Mouse (Mus musculus) Muller cell, postnatal 12 days (primary cell): ENCODE data around the gene Gh.
"Not testable (repeated sequence)": the region's sequence is repeated elsewhere in the genome, so short reads cannot be mapped to it uniquely, and the experiment has no call there.

Experiments
- DNase-seq: peaks from one replicate; pipeline ENCODE4 v3.0.0-alpha.2; 2015; ENCODE audit errors: inconsistent ontology term

The Gh gene

DNA sequence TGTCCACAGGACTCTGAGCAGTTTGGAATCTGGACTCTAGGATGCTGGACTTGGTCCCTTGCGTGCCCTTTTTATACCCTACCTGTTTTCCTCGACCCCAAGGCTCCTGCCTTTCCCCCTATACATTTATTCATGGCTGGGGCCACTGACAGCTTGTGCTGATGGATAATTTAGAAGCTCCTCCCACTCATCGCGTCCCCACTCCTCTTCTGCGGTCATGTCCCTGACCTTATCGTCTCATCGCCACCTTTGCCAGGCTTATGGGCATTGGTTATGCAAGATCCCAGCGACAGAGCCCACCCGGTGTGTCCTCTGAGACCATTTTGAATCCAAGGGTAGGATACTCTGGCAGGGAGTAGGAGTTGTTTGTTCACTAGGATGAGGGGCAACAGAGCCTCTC, at the start of gene Gh:
Gh (minus strand) TSS at position 101 of the 400 bp plus-strand sequence.
- no peak for DNase-seq

DNA sequence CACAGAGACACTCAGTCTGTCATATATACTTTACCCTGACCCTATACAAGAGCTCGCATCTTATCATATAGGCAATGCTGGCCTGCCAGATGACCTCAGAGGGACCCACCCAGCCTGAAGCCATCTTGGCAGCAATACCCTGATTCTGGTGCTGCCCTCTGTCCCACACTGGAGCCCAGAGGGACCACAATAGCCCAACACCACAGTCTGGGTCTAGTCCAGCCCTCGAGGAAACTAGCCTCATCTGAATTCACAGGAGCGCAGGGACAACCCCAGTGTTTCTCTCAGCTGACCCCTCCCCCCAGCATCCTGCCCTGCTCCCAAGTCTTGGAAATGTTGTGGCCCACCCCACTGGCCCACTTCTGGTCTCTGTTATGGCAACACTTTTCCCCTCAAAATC, 49.6 kb upstream of the Gh start:
- no peak for DNase-seq

DNA sequence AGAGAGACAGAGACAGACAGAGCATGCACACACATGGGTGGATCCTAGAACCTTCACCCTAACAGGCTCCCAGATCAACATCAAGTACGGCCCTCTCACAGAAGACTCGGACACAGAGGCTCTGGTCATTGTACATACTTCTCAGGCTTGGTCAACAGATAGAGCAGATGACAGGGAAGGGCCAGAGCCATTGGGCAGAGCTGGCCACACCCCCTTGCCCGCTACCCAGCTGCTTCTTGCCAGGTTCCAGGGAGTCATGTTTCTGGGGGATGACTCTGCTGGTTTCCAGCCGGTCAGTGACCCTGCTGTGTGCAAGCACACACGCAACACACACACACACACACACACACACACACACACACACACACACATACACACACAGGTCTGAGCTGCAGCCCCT, 49.2 kb upstream of the Gh start:
- no peak for DNase-seq

- DNase-seq: no peak
Measured at GRCm38 (mm10) chr11:106349772-106350171, 48.1 kb upstream of the Gh start.

DNA sequence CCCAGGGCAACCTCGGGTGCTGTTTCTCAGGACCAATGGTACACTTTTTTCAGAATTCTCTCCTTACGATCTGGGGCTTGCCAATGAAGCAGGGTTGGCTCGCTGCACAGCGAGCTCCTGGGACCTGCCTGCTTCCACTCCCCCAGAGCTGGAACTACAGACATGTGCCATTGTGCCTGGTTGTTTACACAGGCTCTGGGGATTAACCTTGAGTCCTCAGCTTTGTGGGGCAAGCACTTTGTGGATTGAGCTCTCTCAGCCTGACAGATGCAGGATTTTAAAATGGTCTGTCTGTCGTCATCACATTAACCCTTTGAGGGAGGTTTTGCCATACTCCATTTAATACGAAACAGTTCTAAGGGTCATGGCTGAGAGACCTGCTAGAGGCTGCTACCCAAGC, 43.2 kb upstream of the Gh start:
- DNase-seq: no peak

DNA sequence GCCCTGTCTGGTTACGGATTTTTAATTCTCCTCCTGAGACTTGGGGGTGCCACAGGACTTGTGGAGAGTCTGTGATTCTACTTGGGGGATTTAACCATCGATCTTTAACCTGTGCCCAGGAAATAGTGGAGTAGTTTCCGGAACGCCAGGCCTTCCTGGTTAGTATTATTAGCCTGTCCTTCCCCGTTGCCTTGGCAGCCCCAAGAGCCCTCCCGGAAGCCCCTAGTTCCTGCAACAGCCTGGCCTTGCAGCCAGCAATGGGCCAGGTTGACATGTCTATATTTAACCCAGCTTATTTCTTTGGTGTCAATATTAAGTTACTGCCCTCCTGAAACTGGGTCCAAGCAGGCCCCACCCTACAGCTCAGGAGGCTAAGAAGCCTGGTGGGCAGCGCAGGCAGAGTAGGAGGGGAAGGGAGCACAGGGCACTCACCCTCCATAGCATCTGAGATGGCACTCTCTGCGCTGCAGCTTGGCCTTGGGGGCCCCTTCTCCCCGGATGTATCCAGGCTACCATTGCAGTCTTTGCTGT, 39.4 kb upstream of the Gh start:
- DNase-seq: no peak

GRCm38 (mm10) chr11:106339323-106339722, 37.7 kb upstream of the Gh start:
- not testable (repeated sequence) for DNase-seq

DNA sequence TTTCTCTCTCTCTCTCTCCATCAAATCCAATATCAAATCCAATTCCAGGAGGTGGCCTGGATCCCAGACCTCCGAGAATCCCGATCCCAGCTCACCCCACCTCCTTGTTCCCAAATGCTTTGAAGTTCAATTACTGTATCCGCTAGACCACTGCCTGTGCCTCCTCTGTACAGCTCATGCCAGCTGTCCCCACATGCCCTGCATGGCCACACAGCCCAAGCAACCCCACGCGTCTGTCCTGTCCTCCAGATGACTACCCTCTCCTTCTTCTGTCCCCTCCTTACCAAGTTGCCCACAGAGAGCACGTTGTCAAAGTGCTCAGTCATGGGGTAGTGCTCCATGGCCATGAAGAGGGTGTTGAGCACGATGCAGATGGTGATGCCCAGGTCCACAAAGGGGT, 37.2 kb upstream of the Gh start:
- no peak for DNase-seq

DNA sequence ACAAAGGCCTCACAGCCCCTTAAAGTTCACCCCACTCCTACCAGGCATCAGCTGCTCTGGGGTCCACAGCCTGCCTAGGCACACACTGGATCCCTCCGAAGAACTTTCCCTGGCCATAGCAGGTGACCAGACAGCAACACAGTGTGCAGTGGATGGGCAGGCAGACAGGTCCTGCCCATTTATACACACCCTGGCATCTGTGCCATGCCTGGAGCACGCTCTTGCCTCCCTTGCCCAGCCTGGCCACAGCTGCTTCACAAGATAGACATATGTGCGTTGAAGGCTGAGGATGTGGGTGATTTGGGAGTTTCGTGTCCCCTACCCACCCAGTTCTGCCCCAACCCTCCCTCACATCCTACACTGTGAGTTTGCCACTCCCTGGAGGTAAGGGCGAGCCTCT, 36.4 kb upstream of the Gh start:
- DNase-seq: no peak

DNA sequence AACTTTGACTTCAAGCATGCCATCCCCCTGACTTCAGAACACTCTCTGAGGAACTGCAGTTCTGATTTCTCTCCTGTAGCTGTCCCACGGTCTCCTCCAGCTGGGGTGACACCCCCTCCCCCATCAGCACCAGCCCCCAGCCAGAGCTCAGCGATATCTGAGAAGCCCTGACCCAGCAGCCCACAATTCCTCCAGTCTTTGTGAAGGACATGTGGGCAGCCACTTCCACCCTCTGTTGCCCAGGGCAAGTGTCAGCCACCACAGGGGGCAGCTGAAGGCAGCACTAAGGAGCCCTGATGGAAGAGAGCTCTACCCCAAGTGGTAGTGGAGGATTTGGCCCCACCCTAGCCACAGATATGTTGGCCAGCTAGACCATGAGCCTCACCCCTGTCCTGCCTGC, 32.4 kb upstream of the Gh start:
- DNase-seq: no peak

DNA sequence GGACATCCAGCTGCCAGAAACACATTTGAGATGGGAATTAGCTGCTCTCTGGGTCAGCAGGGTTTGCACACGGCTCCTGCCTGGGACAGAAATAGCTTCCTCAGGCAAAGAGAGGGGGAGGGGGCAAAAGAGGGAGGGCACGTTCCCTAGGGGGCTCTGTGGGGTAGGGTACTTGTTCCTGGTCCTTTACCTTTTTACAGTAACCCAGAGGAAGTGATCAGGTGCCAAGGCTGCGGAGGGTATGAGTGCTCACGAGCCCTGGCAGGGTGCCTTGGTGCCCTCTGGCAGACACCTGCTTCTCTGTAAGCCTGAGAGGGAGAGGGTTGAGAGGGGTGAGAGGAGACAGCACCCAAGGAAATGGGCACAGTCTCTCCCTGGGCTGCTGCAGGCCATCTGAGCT, 30.8 kb upstream of the Gh start:
- DNase-seq: no peak

DNA sequence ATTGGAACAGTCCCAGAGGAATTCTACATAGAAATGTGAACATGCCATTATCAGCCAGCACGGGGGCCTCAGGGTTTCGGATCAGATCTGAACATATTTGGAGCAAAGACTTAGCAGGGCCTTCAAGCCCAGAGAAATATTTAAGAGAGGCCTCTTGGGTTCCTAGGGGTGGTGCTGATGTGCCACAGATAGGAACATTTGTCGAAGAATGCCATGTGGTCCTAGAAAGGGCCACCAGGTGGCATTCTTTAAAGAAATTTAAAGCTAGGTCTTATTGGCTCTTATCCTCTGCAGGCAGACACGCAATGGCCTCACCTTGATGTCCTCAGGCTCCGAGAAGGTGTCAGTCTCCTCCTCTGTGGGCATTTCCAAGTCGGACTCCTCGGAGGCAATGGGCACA, 28.0 kb upstream of the Gh start:
- peak; percentile 24 for DNase-seq

DNA sequence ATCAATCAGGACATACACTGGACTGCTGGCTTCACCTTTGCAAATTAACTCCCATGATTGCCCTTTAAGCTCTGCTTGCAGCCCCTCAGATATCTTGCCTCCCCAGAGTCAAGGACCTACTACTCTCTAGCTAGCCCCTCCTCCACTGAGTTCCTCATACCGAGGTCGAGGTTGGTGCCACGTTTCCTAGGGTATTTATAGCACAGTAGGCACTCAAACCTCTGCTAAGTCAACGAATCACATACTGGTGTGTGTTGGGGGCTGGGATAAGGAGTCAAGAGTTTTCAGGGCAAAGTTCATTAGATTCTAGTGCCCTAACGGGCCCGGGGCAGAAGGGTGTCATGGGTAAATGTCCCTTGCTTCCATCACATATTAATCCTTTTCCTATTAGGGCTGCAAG, 27.5 kb upstream of the Gh start:
- DNase-seq: no peak

DNA sequence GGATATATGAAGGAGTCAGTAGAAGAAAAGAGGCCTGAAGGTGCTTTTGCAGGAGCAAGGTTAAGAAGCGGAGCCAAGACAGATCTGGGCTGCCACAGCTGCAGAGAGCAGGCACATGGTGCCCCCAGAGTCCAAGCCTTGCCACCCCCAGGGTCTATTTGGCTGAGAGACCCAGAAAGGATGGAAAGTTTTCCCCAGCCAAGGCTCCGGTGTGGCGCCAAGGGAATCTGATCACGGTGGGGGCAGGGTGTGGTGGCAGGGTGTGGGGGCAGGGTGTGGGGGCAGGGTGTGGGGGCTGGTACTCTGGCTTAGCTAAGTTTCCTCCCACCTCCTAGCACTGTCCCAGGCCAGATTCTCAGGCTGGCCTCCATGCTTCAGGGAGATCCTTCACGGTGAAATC, 26.9 kb upstream of the Gh start:
- DNase-seq: no peak

- no peak for DNase-seq
Measured at GRCm38 (mm10) chr11:106326475-106326874, 24.8 kb upstream of the Gh start.

- peak; percentile 26 for DNase-seq
Measured at GRCm38 (mm10) chr11:106325566-106326206, 24.0 kb upstream of the Gh start.

DNA sequence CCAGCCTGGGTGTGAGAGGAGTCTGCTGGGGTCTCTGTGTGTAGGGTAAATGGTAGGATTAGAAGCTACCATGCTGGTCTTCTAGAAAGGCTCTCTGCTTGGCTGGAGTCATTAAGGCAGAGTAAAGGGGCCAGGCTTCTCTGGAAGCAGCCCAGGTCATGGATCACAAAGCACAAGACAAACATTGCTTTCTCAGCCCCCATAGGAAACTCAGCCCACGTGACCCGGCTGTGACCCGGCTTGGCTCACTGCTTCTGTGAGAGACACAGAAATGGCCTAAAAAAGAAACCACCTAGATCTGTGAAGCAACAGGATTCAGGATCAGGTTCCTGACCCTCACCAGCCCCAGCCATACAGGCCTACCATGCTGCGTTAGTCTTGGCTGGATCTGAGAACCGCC, 23.2 kb upstream of the Gh start:
- DNase-seq: peak; percentile 30

- DNase-seq: no peak
Measured at GRCm38 (mm10) chr11:106318406-106319366, 17.0 kb upstream of the Gh start.

DNA sequence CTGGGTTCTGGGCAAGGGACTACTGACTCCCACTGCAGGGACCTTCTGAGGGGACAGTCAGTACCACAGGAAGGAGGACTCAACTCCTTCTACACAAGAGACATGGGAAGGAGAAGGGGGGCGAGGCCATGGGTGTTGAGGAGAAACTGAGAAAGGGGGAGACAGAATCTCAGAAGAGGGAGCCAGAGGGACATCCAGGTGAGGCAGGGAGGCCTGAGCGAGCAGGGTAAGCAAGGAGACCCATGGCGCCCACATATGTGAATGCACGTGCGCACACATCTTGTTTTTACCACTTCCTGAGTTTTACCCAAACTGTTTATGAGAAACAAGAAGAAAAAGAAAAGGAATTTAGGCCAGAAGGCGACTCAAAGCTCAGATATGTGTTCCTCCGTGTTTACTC, 16.1 kb upstream of the Gh start:
- no peak for DNase-seq

- DNase-seq: no peak
Measured at GRCm38 (mm10) chr11:106316416-106316815, 14.8 kb upstream of the Gh start.

GRCm38 (mm10) chr11:106314333-106314812, 12.7 kb upstream of the Gh start, which contains the start of gene Cd79b:
Gene Cd79b (minus strand): TSS chr11:106314762.
- no peak for DNase-seq

- DNase-seq: no peak
Measured at GRCm38 (mm10) chr11:106313533-106313932, 11.9 kb upstream of the Gh start.

- no peak for DNase-seq
Measured at GRCm38 (mm10) chr11:106310123-106310522, 8.5 kb upstream of the Gh start.
